Mouse (Mus musculus) gastrocnemius, postnatal 14 days (tissue): Measurements from ENCODE around the gene Zfp579. TPM values are rescaled to one million over a fixed set of nuclear protein-coding genes. Genes with fewer than 3 reads are reported as not detected.
"Not testable (repeated sequence)": the region's sequence is repeated elsewhere in the genome, so short reads cannot be mapped to it uniquely, and the experiment has no call there.

Experiments used
- DNase-seq: peaks from one replicate; pipeline ENCODE4 v3.0.0; 2021; ENCODE audit warnings: mixed read lengths
- intact Hi-C: fragments of 180-260 bp; cut with DNase I; formaldehyde crosslinking; loops from one replicate; pipeline ENCODE4 v1.15.1; 2025; ENCODE audit warnings: low total_unique reads
- long read RNA-seq, 2 experiments: library from polyadenylated mRNA; stranded (forward); transcript quantifications; one replicate each; pipeline ENCODE4 v2.0.0; 2021
- total RNA-seq, 2 experiments: library from RNA; stranded (reverse); gene quantifications; 2 replicates each; pipeline ENCODE4 v1.2.3; 2021

Gene Zfp579
- 10 to 100 TPM in 1 of 2 experiments, 1 to 10 TPM in 1; 9.0 to 10.5 TPM for total RNA-seq
- long read RNA-seq, experiment 1, partial matches to known transcripts, result 0 of 5 reads
- long read RNA-seq, experiment 1, other reads (novel, unspliced or antisense), result 0 of 5 reads
- long read RNA-seq, experiment 2, partial matches to known transcripts, result 0 of 10 reads
- long read RNA-seq, experiment 2, other reads (novel, unspliced or antisense), result 2 of 10 reads

DNA sequence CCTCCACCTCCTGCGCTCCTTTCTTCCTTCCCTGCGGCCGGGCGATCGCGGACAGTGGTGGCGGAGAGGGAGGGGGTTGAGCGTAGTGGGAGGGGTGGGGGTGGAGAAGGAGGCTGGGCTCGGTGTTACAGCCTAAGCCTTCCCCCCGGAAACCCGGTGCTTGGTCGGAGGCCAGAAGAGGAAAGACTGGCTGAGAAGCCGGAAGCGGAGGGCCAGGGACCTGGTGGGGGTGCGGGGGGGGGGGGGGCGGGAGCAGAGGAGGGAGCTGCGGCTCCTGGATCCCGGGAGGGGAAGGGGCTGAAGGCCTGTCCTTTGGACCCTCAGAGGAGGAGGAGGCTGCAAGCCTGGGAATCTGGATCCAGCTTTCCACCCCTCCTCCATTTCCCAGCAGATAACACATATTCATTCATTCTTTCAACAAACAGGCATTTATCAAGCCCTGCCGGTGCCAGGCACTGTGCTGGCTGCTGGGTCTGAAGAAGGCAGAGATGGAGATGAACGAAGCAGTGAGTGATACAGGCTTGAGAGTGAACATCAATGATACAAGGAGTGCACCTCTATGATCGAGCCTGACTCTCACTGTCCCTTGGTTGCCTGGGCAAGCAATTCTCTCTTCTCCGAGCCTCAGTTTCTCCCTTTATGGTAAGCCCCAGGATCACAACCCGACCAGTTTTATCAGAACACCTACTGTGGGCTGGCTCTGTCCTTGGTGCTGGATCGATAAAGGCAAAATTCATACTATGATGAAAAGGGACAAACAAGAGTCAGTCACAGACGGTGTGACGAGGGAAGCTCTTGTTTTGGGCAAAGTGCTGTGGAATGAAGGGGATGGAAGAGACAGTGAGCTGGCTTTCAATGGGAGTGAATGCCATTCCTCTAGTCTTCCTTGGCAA is at the start of gene Zfp579:
Zfp579 (minus strand) TSS at position 156 of the 893 bp plus-strand sequence.
- DNase-seq, result peak; percentile 96
- intact Hi-C loops, result loop anchor here (2.0 kb wide), 1 partner anchor 57 kb away; no protein-coding TSS in a partner anchor

DNA sequence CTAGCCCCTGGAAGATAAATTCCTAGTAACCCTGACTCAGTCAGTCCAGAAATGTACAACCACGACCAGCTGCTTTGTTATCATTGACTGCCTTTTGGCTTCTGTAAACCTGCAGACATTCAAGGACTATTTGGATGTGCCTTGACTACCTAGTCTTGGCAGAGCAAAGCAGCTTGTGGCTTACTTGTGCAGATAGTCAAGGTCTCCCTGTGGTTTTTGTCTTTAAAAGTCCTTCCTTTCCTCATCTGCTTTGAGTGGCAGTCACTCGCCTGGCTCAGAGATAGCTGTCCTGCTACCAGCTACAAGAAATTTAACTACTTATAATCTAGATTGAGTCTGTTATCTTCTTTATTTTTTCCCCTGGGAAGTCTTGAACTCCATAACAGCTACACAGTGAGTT is 49.0 kb upstream of the Zfp579 start:
- no peak for DNase-seq
- intact Hi-C loops, result no loop called here

DNA sequence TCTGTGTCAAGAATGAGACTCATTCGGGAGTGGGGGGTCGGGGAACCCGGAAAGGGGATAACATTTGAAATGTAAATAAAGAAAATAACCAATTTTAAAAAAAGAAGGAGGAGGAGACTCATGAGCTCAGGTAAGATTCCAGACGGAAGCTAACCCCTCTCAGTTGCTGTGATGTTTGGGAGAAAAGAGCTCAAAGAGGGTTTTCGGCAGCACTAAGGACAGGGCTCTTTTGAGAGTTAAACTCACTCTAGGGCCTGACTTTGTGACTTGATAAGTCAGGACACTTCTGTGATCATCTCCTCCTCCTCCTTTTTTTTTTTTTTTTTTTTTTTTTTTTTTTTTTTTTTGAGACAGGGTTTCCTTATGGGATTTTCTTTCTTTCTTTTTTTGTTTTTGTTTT is 43.0 kb upstream of the Zfp579 start:
- DNase-seq, result no peak
- intact Hi-C loops, result no loop called here

DNA sequence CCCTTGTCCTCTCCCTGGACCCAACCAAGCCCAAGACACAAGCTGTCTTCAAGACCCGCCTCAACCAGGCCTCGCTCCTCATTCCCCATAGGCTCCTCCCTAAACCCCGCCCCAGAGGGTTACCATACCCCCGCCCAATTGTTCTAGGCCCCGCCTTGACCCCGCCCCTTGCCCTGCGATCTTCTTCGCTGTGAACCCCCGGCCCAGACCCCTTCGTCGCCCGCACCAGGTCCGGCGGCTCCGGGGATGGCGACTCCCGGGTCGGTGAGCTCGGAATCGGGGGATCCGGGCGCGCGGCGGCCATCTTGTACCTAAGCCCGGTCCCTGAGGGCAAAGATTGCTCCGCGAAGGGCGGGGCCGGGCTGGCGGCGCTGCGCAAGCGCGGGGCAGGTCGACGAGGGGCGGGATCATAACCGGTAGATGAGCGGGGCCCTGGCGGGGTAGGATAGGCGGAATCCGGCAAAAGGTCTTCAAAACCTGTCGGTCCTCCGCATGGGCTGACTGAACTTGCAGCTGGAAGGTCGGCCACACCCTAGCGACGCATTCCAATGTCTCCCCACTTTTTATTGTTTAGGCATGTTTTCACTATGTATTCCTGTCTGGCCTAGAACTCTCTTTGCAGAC is 42.3 kb upstream of the Zfp579 start, which contains the start of gene Zfp784:
Zfp784 (minus strand) TSS at position 338 of the 624 bp plus-strand sequence.
- DNase-seq, result peak; percentile 94
- intact Hi-C loops, result no loop called here

DNA sequence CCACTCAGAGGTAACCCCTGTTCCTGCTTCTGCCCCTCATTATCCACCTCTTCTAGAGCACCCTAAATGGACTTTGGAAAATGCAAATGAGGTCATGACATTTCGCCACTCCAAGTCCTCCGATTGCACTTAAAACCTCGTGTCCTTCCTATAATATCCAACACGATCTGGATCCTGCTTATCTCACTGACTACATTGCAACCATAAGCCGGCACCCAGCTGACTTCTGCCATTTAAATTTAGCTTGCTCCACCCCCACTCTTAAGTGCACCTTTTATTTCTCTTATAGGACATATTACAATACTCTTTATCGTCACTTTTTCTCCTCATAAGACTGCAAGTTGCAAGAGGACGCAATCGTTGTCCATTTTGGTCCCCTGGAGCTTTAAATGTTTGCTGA is 41.5 kb upstream of the Zfp579 start:
- intact Hi-C loops, result no loop called here
- no peak for DNase-seq

DNA sequence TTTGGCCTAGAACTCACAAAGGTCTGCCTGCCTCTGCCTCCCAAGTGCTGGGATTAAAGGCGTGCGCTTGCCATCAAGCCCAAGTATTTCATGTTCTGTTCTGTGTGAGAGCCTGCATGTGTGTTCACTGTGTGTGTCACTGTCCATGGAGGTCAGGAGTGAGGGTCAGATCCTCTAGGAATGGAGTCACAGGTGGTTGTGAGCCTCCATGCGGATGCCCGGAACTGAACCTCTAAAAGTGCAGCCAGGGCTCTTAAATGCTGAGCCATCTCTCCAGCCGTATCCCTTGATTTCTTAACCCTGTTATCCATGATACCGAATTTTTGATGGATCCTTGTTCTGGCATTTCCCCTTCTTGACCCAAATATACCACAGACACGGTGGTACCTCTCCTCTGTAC is 41.1 kb upstream of the Zfp579 start:
- DNase-seq, result no peak
- intact Hi-C loops, result no loop called here

DNA sequence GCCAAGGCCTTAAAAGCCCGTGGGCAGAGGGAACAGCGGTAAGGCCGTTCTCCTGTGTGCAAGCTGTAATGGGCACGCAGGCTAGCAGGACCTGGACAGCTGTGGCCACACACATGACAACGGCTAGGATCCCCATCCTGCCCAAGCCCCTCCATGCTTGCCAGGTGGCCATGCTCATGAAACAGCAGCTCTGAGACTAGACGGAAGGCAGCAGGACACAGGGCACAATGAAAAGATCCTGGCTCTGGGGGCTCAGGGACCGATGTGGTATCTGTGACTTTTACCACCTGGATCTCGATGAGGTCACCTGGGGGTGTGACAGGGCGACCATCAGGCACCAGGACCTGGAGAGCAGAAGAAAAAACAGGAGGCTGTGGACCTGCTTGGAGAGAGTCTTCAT is 40.2 kb upstream of the Zfp579 start:
- no peak for DNase-seq
- intact Hi-C loops, result no loop called here

DNA sequence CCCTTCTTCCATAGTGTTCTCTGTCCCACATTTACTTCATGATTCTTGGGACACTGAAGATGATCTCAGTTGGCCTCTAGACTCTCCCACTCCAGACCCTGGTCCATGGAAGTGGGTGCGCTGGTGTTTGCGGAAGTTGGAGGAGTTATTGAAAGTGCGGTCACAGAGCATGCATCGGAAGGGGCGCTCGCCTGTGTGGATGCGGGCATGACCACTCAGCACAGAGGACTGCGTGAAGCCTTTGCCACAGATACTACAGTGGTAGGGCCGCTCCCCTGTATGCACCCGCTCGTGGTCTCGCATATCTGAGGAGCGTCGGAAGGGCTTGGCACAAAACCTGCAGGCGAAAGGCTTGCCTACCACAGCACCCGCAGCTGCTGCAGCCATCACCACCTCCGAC is 39.7 kb upstream of the Zfp579 start:
- intact Hi-C loops, result no loop called here
- DNase-seq, result no peak

DNA sequence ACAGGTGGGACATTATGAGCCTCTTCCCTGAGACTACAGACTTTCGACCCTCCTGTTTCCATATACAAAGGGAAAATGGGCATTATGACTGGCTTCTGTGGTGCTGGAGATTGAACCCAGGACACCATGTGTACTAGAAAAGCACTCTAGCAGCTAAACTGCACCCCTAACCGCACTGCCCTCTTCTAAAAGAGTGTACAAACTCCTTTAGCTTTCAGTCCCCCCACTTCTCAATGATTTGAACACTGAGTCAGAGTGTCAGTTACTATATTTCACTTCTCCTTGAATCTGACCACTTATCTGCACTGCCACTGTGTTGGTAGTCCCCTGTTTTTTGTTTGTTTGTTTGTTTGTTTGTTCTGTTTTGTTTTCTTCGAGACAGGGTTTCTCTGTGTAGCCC is 37.9 kb upstream of the Zfp579 start, which contains the start of gene 4632433K11Rik:
4632433K11Rik (plus strand) TSS at position 301 of the 400 bp plus-strand sequence.
- no peak for DNase-seq
- intact Hi-C loops, result no loop called here

DNA sequence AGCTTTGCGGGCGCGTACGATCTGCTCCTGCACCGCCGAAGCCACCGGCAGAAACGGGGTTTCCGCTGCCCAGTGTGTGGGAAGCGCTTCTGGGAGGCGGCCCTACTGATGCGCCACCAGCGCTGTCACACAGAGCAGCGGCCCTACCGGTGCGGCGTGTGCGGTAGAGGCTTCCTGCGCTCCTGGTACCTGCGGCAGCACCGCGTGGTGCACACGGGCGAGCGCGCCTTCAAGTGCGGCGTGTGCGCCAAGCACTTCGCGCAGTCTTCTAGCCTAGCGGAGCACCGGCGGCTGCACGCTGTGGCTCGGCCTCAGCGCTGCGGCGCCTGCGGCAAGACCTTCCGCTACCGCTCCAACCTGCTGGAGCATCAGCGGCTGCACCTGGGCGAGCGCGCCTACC is 35.5 kb upstream of the Zfp579 start:
- DNase-seq, result no peak
- intact Hi-C loops, result no loop called here

DNA sequence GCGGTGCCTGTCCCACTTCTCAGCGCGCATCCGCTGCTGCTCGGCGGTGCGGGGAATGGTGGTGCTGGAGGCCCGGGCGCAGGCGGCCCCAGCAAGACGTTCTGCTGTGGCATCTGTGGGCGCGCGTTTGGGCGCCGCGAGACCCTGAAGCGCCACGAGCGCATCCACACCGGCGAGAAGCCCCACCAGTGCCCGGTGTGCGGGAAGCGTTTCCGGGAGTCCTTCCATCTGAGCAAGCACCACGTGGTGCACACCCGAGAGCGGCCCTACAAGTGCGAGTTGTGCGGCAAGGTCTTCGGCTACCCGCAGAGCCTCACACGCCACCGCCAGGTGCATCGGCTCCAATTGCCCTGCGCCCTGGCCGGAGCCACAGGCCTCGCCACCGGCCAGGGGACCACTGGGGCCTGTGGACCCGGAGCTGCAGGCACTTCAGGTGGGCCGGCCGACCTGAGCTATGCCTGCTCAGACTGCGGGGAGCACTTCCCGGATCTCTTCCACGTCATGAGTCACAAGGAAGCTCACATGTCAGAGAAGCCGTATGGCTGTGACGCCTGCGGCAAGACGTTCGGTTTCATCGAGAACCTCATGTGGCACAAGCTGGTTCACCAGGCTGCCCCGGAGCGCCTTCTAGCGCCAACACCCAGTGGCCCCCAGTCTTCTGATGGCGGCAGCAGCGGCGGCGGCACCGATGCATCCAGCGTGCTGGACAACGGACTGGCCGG is 34.8 kb upstream of the Zfp579 start:
- intact Hi-C loops, result no loop called here
- DNase-seq, result no peak

DNA sequence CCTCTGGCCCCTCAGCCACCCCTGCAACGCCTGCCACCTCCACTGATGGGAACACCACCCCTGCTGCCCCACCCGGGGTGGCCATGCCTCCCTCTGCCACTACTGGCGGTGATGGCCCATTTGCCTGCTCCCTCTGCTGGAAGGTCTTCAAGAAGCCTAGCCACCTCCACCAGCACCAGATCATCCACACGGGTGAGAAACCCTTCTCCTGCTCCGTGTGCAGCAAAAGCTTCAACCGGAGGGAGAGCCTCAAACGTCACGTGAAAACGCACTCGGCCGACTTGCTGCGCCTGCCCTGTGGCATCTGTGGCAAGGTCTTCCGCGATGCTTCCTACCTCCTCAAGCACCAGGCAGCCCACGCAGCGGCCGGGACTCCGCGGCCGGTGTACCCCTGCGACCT is 34.0 kb upstream of the Zfp579 start:
- no peak for DNase-seq
- intact Hi-C loops, result no loop called here

DNA sequence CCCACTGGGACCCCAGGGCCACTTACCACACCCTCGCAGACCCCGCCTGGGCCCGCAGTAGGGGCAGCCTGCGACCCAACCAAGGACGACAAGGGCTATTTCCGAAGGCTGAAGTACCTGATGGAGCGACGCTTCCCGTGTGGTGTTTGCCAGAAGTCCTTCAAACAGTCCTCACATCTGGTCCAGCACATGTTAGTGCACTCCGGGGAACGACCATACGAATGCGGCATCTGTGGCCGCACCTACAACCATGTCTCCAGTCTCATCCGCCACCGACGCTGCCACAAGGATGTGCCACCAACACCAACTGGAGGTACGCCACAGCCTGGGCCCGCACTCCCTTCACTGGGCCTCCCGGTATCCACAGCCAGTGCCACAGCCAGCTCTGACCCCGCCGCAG is 33.6 kb upstream of the Zfp579 start:
- DNase-seq, result no peak
- intact Hi-C loops, result no loop called here

DNA sequence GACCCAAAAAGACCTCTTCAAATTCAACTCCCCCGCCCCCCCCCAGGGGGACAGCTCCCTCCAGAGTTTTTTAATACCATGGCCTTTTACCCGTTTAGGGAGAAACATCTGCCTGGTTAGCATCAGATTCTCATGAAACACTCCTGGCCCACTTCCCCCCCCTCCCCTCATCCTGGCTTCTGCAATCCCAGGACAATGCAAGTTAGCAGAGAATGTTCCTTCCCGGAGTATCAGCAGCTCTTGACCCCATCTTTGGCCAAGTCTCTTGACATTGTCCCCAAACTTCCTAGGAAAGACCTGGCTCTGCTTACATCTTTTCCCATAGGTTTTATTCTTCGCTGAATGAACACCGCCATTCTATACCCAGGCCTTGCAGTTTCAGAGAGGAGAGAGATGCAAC is 25.2 kb upstream of the Zfp579 start:
- DNase-seq, result no peak
- intact Hi-C loops, result no loop called here

DNA sequence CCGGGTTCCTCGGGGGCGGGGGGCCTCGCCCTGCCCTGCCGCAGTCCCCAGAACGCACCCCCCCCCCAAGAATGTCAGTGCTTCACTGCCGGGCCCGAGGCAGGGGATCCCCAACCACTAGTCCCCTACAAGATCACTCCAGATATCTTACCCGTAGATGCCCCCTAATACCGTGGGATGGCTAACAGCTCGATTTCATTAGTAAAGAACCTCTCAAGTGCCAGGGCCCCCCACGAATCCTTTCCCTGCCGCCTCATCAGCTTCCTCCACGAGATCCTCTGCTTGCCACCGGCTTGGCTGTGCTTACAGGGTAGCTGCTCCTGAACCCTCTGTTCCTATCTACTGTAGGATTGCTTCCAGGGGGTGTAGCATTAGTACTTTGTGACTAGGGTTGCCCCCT is 24.7 kb upstream of the Zfp579 start:
- no peak for DNase-seq
- intact Hi-C loops, result no loop called here

DNA sequence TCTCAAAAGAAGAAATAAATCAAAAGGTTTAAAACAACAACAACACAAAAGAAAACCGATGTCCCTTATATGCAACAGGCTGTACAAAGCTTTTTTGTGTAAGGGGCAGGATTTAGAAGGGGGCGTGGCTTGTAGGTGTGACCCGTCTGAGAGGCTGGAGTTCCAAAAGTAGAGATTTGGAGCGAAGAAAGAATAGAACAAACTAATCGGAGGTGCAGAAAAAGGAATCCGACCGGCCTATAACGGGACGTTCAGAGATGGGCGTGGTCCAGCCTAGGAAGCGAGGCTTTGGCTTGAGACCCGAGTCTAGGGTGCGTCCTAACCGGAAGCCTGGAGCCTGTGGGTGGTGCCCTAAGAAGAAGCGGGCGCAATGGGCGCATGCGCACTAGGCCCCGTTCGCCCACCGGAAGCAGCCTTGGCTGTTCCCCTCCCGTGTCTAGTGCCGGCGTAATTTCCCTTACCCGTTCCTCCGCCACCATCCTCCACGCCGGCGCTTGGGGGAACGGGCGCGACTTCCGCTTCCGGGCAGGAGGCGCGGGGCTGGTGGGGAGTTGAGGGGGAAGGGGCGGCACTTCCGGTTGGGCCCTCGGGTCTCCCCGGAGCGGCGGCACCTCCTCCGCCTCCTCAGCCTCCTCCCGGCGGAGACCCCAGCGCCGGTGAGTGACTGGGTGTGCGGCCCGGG is 24.2 kb upstream of the Zfp579 start, which contains the start of the genes Zfp865 and Ccdc106:
Zfp865 (plus strand) TSS at position 377 of the 682 bp plus-strand sequence.
Ccdc106 (plus strand) TSS at position 554 of the 682 bp plus-strand sequence.
- intact Hi-C loops, result loop anchor here (5.0 kb wide), 1 partner anchor 32 kb away; the partner anchor contains the start of gene Zfp580
- DNase-seq, result peak; percentile 99

DNA sequence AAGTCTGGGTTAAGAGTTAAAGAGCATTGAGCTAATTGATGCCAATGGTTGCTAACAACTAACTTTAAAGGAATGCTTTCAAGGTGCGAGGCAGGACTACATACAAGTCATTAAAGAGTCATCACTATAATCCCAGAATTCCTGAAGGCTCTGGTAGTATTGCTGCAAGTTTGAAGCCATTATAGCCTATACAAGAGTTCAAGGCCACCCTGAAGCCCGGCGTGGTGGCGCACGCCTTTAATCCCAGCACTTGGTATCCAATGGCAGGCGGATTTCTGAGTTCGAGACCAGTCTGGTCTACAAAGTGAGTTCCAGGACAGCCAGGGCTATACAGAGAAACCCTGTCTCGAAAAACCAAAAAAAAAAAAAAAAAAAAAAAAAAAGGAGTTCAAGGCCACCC is 23.6 kb upstream of the Zfp579 start:
- intact Hi-C loops, result loop anchor here (5.0 kb wide), 1 partner anchor 33 kb away; the partner anchor contains the start of gene Zfp580
- not testable (repeated sequence) for DNase-seq

DNA sequence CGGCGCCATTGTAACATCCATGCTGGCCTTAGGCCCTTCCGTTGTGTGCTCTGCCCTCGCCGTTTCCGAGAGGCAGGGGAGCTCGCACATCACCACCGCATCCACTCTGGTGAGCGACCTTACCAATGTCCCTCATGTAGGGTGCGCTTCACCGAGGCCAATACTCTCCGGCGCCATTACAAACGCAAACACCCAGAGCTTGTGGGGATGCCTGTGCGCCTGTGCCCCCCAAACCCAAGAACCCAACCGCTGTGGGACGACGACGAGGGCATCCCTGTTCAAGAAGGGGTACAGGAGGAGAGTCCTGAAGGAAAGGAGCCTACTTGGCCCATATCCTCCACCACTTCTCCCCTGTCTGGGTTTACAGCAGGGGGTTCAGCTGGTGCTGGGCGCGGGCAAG is 22.0 kb upstream of the Zfp579 start:
- DNase-seq, result no peak
- intact Hi-C loops, result loop anchor here (5.0 kb wide), 1 partner anchor 34 kb away; the partner anchor contains the start of gene Zfp580

DNA sequence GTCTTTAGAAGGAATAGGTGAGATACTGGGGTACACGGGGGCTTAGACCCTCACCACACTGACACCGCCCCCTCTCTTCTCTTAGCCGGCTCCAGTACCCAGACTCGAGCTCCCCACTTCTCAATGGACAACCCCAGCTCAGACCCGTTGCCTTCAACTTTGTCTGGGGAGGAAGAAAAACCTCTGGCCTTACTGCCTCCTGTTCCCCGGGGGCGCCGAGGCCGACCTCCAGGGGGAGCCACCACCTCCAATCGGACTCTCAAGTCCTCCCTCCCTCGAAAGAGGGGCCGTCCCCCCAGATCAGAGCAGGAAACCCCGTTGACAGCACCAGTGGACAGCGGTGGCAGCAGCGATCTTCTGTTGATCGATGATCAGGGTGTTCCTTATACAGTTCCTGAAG is 21.4 kb upstream of the Zfp579 start:
- peak; percentile 41 for DNase-seq
- intact Hi-C loops, result loop anchor here (5.0 kb wide), 1 partner anchor 35 kb away; the partner anchor contains the start of gene Zfp580
